Mouse (Mus musculus) embryonic fibroblast, embryonic 13.5 days (primary cell): ENCODE measurements around the gene Dnaic2. TPM values are rescaled to one million over a fixed set of nuclear protein-coding genes. Genes with fewer than 3 reads are reported as not detected.

Source experiments
- H3K27ac ChIP-seq: 2 replicates; pipeline ENCODE4 v1.5.1; 2012; ENCODE audit warnings: low read length, control low read depth, inconsistent platforms; ENCODE audit not compliant: insufficient read depth
- H3K4me1 ChIP-seq: 2 replicates; pipeline ENCODE4 v1.6.1; 2011; ENCODE audit warnings: low read length; ENCODE audit not compliant: control insufficient read depth, insufficient read depth
- H3K4me3 ChIP-seq: 2 replicates; pipeline ENCODE4 v1.5.1; 2011; ENCODE audit warnings: mild to moderate bottlenecking, control low read depth, low read length; ENCODE audit not compliant: insufficient read depth
- CTCF ChIP-seq: IDR thresholded peaks from 2 replicates; pipeline ENCODE4 v1.5.1; 2011; ENCODE audit warnings: mild to moderate bottlenecking, control low read depth, low read length, moderate library complexity, borderline replicate concordance; ENCODE audit not compliant: insufficient read depth
- POLR2A ChIP-seq: IDR thresholded peaks from 2 replicates; pipeline ENCODE4 v1.6.1; 2011; ENCODE audit warnings: low read depth, mild to moderate bottlenecking, control low read depth, low read length, moderate library complexity
- polyA plus RNA-seq: library from polyadenylated mRNA; stranded (reverse); fragments of >200 nt; gene quantifications from 2 replicates; pipeline ENCODE4 v1.2.4, GENCODE M21; 2011; ENCODE audit warnings: low read depth; ENCODE audit not compliant: missing spikeins, insufficient read length

Gene Dnaic2
- polyA plus RNA-seq, 1 experiment, result 0.61 TPM

DNA sequence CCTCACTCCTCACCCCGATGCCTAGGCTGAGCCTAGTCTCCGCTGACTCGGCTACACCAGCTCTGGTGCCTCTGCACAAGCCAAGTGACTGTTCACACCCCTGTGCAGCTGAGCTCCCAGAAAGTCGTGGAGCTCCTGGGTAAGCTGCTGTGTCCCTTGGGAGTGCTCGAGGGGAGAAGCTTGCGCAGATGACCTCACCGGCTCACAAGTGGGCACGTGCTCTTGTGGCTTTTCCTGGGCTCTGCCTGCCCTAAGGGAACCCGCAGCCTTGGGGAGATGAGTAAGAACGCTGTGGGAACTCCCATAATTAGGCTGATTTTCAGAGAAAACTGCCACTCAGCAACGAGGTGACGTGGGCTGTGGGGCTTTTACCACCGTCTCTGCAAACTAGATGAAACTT lies 4.2 kb upstream of the Dnaic2 start:
- H3K4me1 ChIP-seq, result peaks cover 17% of the 10 kb centered on the region

DNA sequence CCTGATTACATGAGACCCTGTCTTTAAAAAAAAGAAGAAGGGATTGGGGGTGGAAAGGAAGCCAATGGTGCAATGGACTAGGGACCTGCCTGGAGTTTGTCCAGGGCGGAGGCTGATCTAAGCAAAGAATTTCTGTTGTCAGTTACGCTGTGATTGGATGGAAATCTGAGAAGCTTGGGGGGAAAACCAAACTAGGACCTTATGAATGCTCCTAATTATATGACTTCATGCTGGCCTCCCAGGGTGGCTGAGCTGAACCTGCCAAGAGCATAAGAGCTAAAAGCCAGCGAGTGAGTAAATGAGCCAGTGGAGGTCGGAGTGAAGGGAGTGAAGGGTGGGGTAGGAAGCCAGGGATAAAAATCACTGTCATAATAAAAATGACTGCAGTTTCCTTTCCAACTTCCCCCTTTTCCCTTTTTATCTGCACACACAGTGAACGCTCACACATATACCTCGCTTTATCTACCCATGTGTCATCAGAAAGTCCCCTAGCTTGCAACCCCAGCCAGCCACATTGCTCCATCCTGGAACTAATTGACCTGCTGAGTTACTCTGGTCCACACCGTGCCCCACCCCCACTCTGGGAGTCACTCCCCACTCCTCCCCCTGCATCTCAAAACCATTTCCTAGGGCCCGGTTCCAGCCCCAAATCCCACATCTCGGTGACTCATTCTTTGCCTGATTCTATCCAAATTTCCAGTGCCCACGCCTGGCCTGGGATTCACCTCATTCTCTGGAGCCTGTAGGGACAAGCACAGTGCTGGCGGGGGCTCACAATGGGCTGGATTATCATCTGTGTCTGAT lies 2.2 kb upstream of the Dnaic2 start:
- H3K4me3 ChIP-seq, result no peak overlapping the region
- peak overlapping the region; percentile 83 for H3K27ac ChIP-seq
- H3K4me1 ChIP-seq, result peaks cover 21% of the 10 kb centered on the region
- no peak for TF ChIP-seq POLR2A
- TF ChIP-seq CTCF, result no peak

More for the DNA sequence above, 4.2 kb upstream of the Dnaic2 start:
- Histone ChIP-seq H3K4me3 (no peak overlapping the region), H3K27ac (no peak overlapping the region)
- TF ChIP-seq CTCF (no peak), POLR2A (no peak)

DNA sequence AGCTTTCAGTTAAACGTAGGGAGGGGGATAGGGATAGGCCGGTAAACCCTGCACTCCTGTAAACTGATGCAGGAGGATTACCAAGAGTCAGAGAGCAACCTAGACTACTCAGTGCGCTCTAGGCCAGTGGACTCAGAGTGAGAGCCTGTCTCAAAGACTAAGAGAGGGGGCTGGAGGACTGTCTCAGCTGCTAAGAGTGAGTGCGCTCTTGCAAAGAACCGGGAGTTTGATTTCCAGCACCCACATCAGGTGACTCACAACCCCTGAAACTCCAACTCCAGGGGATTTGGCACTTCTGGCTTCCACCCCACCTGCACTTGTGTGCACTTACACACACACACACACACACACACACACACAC lies 598 bp downstream of the Dnaic2 start:
- no peak overlapping the region for H3K4me3 ChIP-seq
- H3K27ac ChIP-seq, result no peak overlapping the region
- peaks cover 21% of the 10 kb centered on the region for H3K4me1 ChIP-seq
- no peak for TF ChIP-seq CTCF
- no peak for TF ChIP-seq POLR2A

DNA sequence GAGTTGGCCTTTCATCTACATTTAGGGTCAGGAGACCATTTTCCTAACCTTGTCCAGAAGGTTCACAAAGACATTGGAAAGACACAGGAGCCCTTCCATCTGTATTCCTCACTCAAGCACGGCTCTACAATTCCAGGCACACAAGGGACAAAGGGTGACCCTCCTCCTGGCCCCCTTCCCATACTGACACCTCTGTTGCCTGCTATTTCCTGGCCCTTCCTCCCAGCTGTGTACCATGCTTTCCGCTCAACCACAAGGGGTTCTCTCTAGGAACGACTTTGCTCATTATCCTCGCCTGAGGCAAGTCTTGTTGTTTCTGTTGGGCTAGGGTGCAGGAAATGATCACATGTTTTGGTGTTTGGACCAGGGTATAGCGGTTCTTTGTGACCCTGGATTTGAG lies 1.1 kb downstream of the Dnaic2 start:
- Histone ChIP-seq H3K4me1 (peaks cover 21% of the 10 kb centered on the region), H3K4me3 (no peak overlapping the region), H3K27ac (no peak overlapping the region)
- no peak for TF ChIP-seq POLR2A
- no peak for TF ChIP-seq CTCF

DNA sequence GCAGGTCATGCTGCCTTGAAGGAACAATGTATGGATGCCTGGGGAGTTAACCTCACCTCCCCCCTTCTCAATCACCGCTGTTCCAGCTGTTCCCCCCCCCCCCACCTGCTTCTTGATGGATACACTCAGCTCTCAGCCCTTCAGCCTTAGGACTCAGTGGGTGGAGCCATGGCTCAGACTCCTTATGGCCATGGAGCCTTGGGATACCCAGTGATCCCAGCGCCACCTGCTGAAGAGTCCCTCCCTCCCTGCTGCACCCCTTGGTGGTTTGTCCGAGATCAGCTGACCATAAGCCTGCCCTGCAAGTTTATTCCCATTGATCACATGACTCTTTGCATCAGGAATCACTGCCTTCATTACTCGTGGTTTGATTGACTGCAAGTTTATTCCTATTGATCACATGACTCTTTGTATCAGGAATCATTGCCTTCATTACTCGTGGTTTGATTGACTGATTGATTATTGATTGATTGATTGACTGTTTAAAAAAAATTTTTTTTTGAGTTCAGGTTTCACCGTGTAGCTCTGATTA lies 2.7 kb downstream of the Dnaic2 start:
- H3K4me3 ChIP-seq, result no peak overlapping the region
- no peak overlapping the region for H3K27ac ChIP-seq
- H3K4me1 ChIP-seq, result peaks cover 15% of the 10 kb centered on the region
- TF ChIP-seq CTCF (no peak), POLR2A (no peak)

DNA sequence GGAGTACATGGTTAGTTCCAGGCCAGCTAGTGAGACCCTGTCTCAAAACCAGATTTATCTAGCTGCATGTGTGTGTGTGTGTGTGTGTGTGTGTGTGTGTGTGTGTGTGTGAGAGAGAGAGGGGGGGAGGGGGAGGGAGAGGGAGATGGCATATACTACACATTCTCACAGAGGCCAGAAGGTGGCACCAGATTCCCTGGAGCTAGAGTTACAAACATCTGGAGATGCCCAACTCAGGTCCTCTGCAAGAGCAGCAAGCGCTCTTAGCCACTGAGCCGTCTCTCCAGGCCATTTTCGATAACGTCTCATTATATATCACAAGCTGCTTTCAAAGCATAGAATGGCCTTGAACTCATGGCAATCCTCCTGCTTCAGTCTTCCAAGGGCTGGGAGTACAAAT lies 4.5 kb downstream of the Dnaic2 start:
- Histone ChIP-seq H3K4me3 (no peak overlapping the region), H3K27ac (no peak overlapping the region), H3K4me1 (peaks cover 11% of the 10 kb centered on the region)
- TF ChIP-seq CTCF (no peak), POLR2A (no peak)

DNA sequence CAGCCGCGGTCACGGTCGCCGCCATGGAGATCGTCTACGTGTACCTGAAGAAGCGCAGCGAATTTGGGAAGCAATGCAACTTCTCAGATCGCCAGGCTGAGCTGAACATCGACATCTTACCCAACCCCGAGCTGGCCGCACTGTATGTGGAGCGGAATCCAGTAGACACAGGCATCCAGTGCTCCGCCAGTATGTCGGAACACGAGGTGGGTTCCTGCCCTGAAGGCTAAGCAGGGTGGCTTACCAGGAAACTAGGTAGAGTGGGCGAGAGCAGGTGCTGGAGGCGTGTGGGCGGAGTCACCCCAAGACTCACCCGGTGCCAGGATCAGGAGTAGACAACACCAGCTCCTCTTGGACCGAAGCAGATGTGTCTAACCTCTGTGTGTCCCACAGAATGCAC lies 5.7 kb downstream of the Dnaic2 start:
- Histone ChIP-seq H3K4me1 (peaks cover 4% of the 10 kb centered on the region; the same call in 1 of the 2 replicates), H3K27ac (no peak overlapping the region), H3K4me3 (no peak overlapping the region)
- TF ChIP-seq POLR2A (no peak), CTCF (no peak)

DNA sequence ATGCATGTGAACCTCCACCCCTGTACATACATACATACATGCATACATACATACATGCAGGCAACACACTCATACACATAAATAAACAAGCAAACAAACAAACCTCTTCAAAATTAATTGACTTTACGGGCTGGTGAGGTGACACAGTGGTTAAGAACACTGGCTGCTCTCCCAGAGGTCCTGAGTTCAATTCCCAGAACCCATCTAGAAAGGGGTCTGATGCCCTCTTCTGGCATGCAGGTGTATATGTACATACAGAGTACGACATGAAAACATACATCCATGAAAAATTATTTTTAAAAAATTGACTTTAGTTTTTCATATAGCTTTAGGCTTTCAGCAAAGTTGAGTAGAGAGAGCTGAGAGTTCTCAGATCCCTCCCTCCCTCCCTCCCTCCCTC lies 8.9 kb downstream of the Dnaic2 start:
- H3K4me1 ChIP-seq, result no peaks in the 10 kb centered on the region

DNA sequence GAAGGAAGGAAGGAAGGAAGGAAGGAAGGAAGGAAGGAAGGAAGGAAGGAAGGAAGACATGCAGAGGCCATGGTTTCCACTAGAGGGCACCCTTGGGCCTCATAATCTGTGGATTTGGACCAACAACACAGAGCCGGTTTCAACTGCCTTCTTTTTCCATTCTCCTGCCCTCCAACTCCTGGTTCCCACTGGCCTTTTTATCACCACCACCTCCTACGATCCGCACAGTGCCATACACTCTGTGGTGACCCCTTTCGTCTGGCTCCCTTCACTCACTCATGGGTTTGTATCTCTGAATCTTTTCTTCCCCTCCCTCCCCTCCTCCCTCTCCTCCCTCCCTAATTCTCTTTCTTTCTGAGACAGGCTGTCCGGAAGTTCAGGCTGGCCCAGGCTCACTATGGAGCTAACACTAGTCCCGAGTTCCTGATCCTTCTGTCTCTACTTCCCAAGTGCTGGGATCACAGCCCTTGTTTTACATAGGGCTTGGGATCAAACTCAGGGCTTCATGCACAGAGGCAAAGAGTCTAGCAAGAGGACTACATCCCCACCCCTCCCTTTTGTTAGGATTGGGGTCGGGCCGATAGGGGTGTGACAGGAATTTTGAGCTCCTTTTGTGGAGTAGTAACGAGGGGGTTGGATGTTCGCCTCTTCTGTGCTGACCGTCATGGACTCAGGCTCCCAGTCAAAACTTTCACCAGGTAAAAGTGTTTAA lies 9.9 kb downstream of the Dnaic2 start:
- Histone ChIP-seq H3K4me3 (no peak overlapping the region), H3K4me1 (no peaks in the 10 kb centered on the region), H3K27ac (no peak overlapping the region)
- TF ChIP-seq POLR2A (no peak), CTCF (peak; percentile 21; the same call in 1 of the 2 replicates)

More for the DNA sequence above, 8.9 kb downstream of the Dnaic2 start:
- TF ChIP-seq POLR2A, result no peak
- no peak for TF ChIP-seq CTCF
- Histone ChIP-seq H3K27ac (no peak overlapping the region), H3K4me3 (no peak overlapping the region)

DNA sequence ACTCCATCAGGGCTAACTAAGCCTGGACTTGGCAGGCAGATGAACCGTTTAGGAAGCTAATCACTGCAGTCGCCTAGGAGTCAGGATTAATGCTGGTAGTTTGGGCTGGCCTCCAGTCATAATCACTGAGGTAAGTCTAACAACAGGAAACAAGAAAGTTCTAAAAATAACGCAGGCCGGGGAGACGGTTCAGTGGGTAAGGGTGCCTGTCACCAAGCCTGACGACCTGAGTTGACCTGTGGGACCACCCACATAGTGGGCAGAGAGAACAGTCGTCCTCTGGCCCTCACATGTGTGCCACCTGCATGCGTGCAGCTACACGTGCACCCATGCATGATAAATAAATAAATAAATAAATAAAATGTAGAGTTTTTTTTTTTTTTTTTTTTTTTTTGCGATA lies 13.4 kb downstream of the Dnaic2 start:
- no peaks in the 10 kb centered on the region for H3K4me1 ChIP-seq

DNA sequence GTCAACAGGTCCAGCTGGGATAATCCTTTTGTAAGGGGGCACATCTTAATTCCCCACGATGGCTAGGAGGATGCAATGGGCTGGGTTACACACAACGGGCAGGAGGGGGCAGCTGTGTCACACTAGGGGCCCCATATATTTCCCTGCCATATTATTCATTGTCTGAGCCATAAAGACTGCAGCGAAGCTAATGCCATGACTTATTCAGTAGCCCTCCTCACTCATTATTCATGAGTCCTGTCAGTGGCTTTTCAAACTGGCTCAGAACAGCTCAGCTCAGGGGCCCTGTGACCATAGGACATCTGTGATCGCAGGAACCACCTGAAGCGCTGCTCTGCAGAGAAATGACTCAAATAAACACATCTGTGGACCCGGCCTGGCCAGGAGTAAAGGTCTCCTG lies 14.2 kb downstream of the Dnaic2 start:
- TF ChIP-seq CTCF (no peak), POLR2A (no peak)
- no peak overlapping the region for H3K27ac ChIP-seq
- no peaks in the 10 kb centered on the region for H3K4me1 ChIP-seq
- no peak overlapping the region for H3K4me3 ChIP-seq

More for the DNA sequence above, 13.4 kb downstream of the Dnaic2 start:
- H3K4me3 ChIP-seq, result no peak overlapping the region
- no peak for TF ChIP-seq POLR2A
- TF ChIP-seq CTCF, result no peak
- H3K27ac ChIP-seq, result no peak overlapping the region
